Comparison of ENCODE assay signal across 7 mouse cellular contexts in the genomic region with DNA sequence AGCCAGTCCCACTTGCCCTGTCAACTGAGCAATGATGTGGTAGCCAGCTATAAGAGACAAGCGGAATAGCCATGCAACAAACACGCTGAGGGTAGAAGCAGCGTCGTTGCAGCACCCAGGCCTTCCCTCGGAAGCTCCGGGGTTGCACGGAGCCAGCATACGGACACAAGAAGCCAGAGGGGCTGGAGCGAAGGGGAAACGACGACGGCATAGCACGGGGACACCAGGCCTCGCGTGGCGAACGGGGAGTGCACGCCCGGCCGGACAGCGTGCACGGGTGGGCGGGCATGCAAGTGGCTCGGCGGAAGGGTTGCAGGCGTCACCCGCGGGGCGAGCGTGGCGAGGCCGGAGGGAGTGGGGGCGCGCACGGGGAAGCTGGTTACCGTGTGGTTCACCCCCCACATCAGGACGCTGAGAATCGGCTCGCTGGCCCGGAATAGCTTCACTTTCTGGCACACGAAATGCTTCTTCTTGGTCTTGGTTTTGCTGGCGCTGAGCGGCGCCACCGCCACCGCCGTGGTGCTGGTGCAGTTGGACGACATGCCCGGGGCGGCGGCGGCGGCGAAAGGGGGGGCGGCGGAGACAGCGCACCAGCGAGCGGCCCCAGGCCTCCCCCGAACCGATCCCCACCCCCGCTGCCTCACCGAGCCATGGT. TPM values are rescaled to one million over a fixed set of nuclear protein-coding genes. Genes with fewer than 3 reads are reported as not detected.
DNase-seq lines count a peak whose midpoint lies in the region; ATAC-seq and TF ChIP-seq lines count a peak whose summit lies in the region.

A gene (minus strand): TSS at position 642 of the 655 bp plus-strand sequence.

- peaks cover 2 to 7% of the 10 kb centered on the region in 2 experiments; a peak in 2 of 4 replicates for H3K4me1 ChIP-seq in MEL (ENCODE audit: control insufficient read depth in 1 of 2, insufficient read depth in 2 of 2, low read length in 2 of 2)
- H3K4me1 ChIP-seq in embryonic facial prominence, embryonic 14.5 days (ENCODE audit: control insufficient read depth, insufficient read depth, low read length): peaks cover 10% of the 10 kb centered on the region
- H3K4me1 ChIP-seq in heart, adult 2 months (ENCODE audit: control insufficient read depth, insufficient read depth, low read length): peaks cover 6% of the 10 kb centered on the region
- peaks cover 10% of the 10 kb centered on the region; the same call in 1 of the 2 replicates for H3K4me1 ChIP-seq in lung, embryonic 14.5 days (ENCODE audit: insufficient read depth)

- peak; percentile 27 for DNase-seq in CD8-positive naive resting alpha-beta T cell, adult 2 months (ENCODE audit: low read depth in 2 of 2, low spot score in 2 of 2)
- DNase-seq in MEL (ENCODE audit: low read depth, low spot score): peak; percentile 78
- DNase-seq in embryonic facial prominence, embryonic 14.5 days (ENCODE audit: low spot score): no peak
- DNase-seq in heart, adult 2 months: no peak
- DNase-seq in kidney, postnatal 36 days: peak; percentile 45 to 69
- DNase-seq in lung, embryonic 14.5 days: no peak
- peak; percentile 44 for DNase-seq in skeletal muscle tissue, adult 2 months (ENCODE audit: low read depth, low spot score)

- H3K4me3 ChIP-seq in MEL (ENCODE audit: control insufficient read depth in 1 of 2, insufficient read depth in 1 of 2, low read depth in 2 of 2, low read length in 2 of 2): peak within 1 kb of the TSS; percentile 86 to 89
- peak within 1 kb of the TSS; percentile 79 for H3K4me3 ChIP-seq in embryonic facial prominence, embryonic 14.5 days (ENCODE audit: low read depth, low read length)
- peak within 1 kb of the TSS; percentile 97 for H3K4me3 ChIP-seq in heart, adult 2 months
- H3K4me3 ChIP-seq in lung, embryonic 14.5 days (ENCODE audit: low read depth, low read length): peak within 1 kb of the TSS; percentile 81

- intact Hi-C loops in heart, adult 2 months (cut with DNase I): loop anchor here (2.0 kb wide), 1 partner anchor 41 kb away; a partner anchor contains a TSS

- peak; percentile 20 for ATAC-seq in embryonic facial prominence, embryonic 14.5 days (ENCODE audit: low read depth)
- ATAC-seq in lung, embryonic 14.5 days (ENCODE audit: insufficient read depth): peak; percentile 23

- H3K9ac ChIP-seq in MEL (ENCODE audit: control insufficient read depth, low read depth, low read length, poor library complexity, severe bottlenecking): peak within 1 kb of the TSS; percentile 97
- peak within 1 kb of the TSS; percentile 80 for H3K9ac ChIP-seq in embryonic facial prominence, embryonic 14.5 days (ENCODE audit: low read depth, low read length)
- peak within 1 kb of the TSS; percentile 90 for H3K9ac ChIP-seq in heart, adult 2 months (ENCODE audit: low read depth, low read length)
- peak within 1 kb of the TSS; percentile 81 for H3K9ac ChIP-seq in lung, embryonic 14.5 days

- H3K36me3 ChIP-seq in MEL (ENCODE audit: control insufficient read depth in 1 of 2, insufficient read depth in 2 of 2, low read length in 2 of 2): peaks cover 0 to 6% of the 10 kb centered on the region in 2 experiments; a peak in 2 of 4 replicates
- peaks cover 32% of the 10 kb centered on the region for H3K36me3 ChIP-seq in embryonic facial prominence, embryonic 14.5 days (ENCODE audit: control insufficient read depth, insufficient read depth, low read length)
- H3K36me3 ChIP-seq in heart, adult 2 months (ENCODE audit: control insufficient read depth, insufficient read depth, low read length): no peaks in the 10 kb centered on the region
- H3K36me3 ChIP-seq in lung, embryonic 14.5 days (ENCODE audit: insufficient read depth): peaks cover 36% of the 10 kb centered on the region

- TF ChIP-seq EP300 in MEL (IDR thresholded peaks at IDR 0.05; ENCODE audit: low read depth in 1 of 2, low read length in 2 of 2): no peak
- no peak for TF ChIP-seq EP300 in heart, adult 2 months (IDR thresholded peaks at IDR 0.05; ENCODE audit: insufficient read depth, low read depth, low read length)

- peak within 1 kb of the TSS; percentile 83 for H3K4me2 ChIP-seq in embryonic facial prominence, embryonic 14.5 days (ENCODE audit: low read depth, low read length)
- H3K4me2 ChIP-seq in lung, embryonic 14.5 days: peak within 1 kb of the TSS; percentile 87

- no peak for TF ChIP-seq CTCF in MEL (IDR thresholded peaks at IDR 0.05 in 2 of 3, conservative IDR thresholded peaks at IDR 0.05 in 1 of 3; ENCODE audit: control insufficient read depth in 1 of 3, insufficient read depth in 1 of 3, low read depth in 2 of 3, low read length in 3 of 3, poor library complexity in 1 of 3, severe bottlenecking in 1 of 3)
- no peak for TF ChIP-seq CTCF in heart, adult 2 months (IDR thresholded peaks at IDR 0.05)
- TF ChIP-seq CTCF in lung, embryonic 14.5 days (IDR thresholded peaks at IDR 0.05; ENCODE audit: low read depth): no peak

- H3K79me2 ChIP-seq in MEL (ENCODE audit: control insufficient read depth, insufficient read depth, low read length, poor library complexity): peaks cover 39% of the 10 kb centered on the region
- peaks cover 3% of the 10 kb centered on the region; the same call in 1 of the 2 replicates for H3K79me2 ChIP-seq in heart, adult 2 months (replicated peaks; ENCODE audit: control insufficient read depth, insufficient read depth, low read length)

- H3K27ac ChIP-seq in MEL (ENCODE audit: control insufficient read depth, low read depth, low read length): peak within 1 kb of the TSS; percentile 93
- H3K27ac ChIP-seq in embryonic facial prominence, embryonic 14.5 days (replicated peaks; ENCODE audit: low read depth, low read length): peak within 1 kb of the TSS; percentile 91
- H3K27ac ChIP-seq in heart, adult 2 months: peak within 1 kb of the TSS; percentile 95
- peak within 1 kb of the TSS; percentile 89 for H3K27ac ChIP-seq in lung, embryonic 14.5 days (ENCODE audit: low read depth)

- no peaks in the 10 kb centered on the region for H3K27me3 ChIP-seq in MEL (ENCODE audit: control insufficient read depth in 1 of 2, insufficient read depth in 2 of 2, low read length in 2 of 2)
- H3K27me3 ChIP-seq in embryonic facial prominence, embryonic 14.5 days (replicated peaks; ENCODE audit: control insufficient read depth, insufficient read depth, low read length): no peaks in the 10 kb centered on the region
- H3K27me3 ChIP-seq in heart, adult 2 months (ENCODE audit: control insufficient read depth, insufficient read depth, low read length): no peaks in the 10 kb centered on the region
- H3K27me3 ChIP-seq in lung, embryonic 14.5 days (ENCODE audit: insufficient read depth, low read length): no peaks in the 10 kb centered on the region

- no peak for TF ChIP-seq RAD21 in MEL (IDR thresholded peaks at IDR 0.05; ENCODE audit: low read depth, low read length)

- under 1% methylated on average over 38 of the region's 63 CpGs for WGBS in embryonic facial prominence, embryonic 14.5 days
- WGBS in heart, adult 2 months: under 1% methylated on average over 62 of the region's 63 CpGs
- WGBS in lung, embryonic 14.5 days: under 1% methylated on average over 55 of the region's 63 CpGs

- no peaks in the 10 kb centered on the region for H3K9me3 ChIP-seq in MEL (replicated peaks; ENCODE audit: insufficient read depth, low read length)
- no peaks in the 10 kb centered on the region for H3K9me3 ChIP-seq in embryonic facial prominence, embryonic 14.5 days (ENCODE audit: control insufficient read depth, low read length)
- H3K9me3 ChIP-seq in lung, embryonic 14.5 days (ENCODE audit: low read depth, low read length): no peaks in the 10 kb centered on the region

- 0 out of 4 replicates have a peak, but pooled peaks of 1 of the 2 experiments have one; percentile 34 for TF ChIP-seq POLR2A in MEL (IDR thresholded peaks at IDR 0.05; ENCODE audit: control insufficient read depth in 1 of 2, insufficient read depth in 1 of 2, low read depth in 1 of 2, low read length in 2 of 2, poor library complexity in 1 of 2)
- TF ChIP-seq POLR2A in heart, adult 2 months (IDR thresholded peaks at IDR 0.05; ENCODE audit: insufficient read depth, low read depth, low read length): no peak

TF ChIP-seq in MEL, 35 proteins besides CTCF, POLR2A, EP300 and RAD21 (continues in another document):
- TF ChIP-seq ZKSCAN1 (IDR thresholded peaks at IDR 0.05; ENCODE audit: low read depth, low read length) (0 out of 2 replicates have a peak, but pooled peaks have one; percentile 20), GABPA (IDR thresholded peaks at IDR 0.05; ENCODE audit: low read depth, low read length) (no peak), E2F4 (IDR thresholded peaks at IDR 0.05; ENCODE audit: borderline replicate concordance, low read depth, low read length) (peak; percentile 46; the same call in 1 of the 2 replicates), HCFC1 (IDR thresholded peaks at IDR 0.05; ENCODE audit: low read depth, low read length) (no peak), ZNF384 (IDR thresholded peaks at IDR 0.05; ENCODE audit: low read depth, low read length) (no peak), USF1 (IDR thresholded peaks at IDR 0.05; ENCODE audit: low read depth, low read length) (no peak), POLR2AphosphoS2 (IDR thresholded peaks at IDR 0.05; ENCODE audit: low read length) (no peak), MXI1 (IDR thresholded peaks at IDR 0.05; ENCODE audit: low read depth, low read length) (peak; percentile 90), MYB (IDR thresholded peaks at IDR 0.05; ENCODE audit: low read depth, low read length) (no peak), NELFE (IDR thresholded peaks at IDR 0.05; ENCODE audit: low read depth, low read length) (peak; percentile 57; the same call in 1 of the 2 replicates), SIN3A (IDR thresholded peaks at IDR 0.05; ENCODE audit: low read length) (peak; percentile 75), CHD2 (IDR thresholded peaks at IDR 0.05; ENCODE audit: low read length) (no peak), ZC3H11A (IDR thresholded peaks at IDR 0.05; ENCODE audit: low read depth, low read length) (no peak), ETS1 (IDR thresholded peaks at IDR 0.05; ENCODE audit: low read depth, low read length) (no peak), TCF12 (IDR thresholded peaks at IDR 0.05; ENCODE audit: low read depth, low read length) (no peak; the same call in 1 of the 2 replicates), GATA1 (IDR thresholded peaks at IDR 0.05; ENCODE audit: low read depth, low read length) (no peak), KAT2A (conservative IDR thresholded peaks at IDR 0.05; ENCODE audit: low read depth, low read length) (no peak), MAZ (IDR thresholded peaks at IDR 0.05; ENCODE audit: low read depth, low read length) (no peak; the same call in 1 of the 2 replicates)

RNA-seq across cellular contexts. Expression of the gene that starts here (rescaled TPM):
- 34.7 and 40.2 TPM in 2 replicates for total RNA-seq in MEL (2012; rRNA removed)
- 10 to 100 TPM; 43.4 to 57.3 TPM for polyA plus RNA-seq in MEL (2012; ENCODE audit: insufficient read depth in 1 of 2, insufficient read length in 2 of 2, low read depth in 1 of 2, low replicate concordance in 2 of 2, missing spikeins in 1 of 2)
- polyA plus RNA-seq in embryonic facial prominence, embryonic 14.5 days (2014; fragmentation: Nextera tagmentation; extraction: Ambion mirVana): 2.2 and 2.6 TPM in 2 replicates
- 10 to 100 TPM; 20.8 to 21.4 TPM for total RNA-seq in heart, adult 2 months (2021)
- polyA plus RNA-seq in heart, adult 2 months (2012; rRNA removed): 13.8 and 18.1 TPM in 2 replicates
- 1.3 and 2.3 TPM in 2 replicates for polyA plus RNA-seq in lung, embryonic 14.5 days (2014; fragmentation: Nextera tagmentation; extraction: Ambion mirVana)

Comparison
In these comparisons a context has a peak if more than half of its experiments do, and no peak if none do; other contexts are left out.
1. DNase-seq: peak in CD8-positive naive resting alpha-beta T cell, adult 2 months (2 of 2), MEL (single experiment), kidney, postnatal 36 days (2 of 2) and skeletal muscle tissue, adult 2 months (single experiment); none in embryonic facial prominence, embryonic 14.5 days (single experiment), heart, adult 2 months (0 of 2) and lung, embryonic 14.5 days (single experiment).
2. Peak in every context shown above with its lines, with median percentiles within 50 percentile points of each other: H3K27ac ChIP-seq, H3K4me3 ChIP-seq and H3K9ac ChIP-seq.